Mouse (Mus musculus) cerebellum, adult 8-10 months (tissue): ENCODE measurements at regions not wholly inside any gene's neighbourhood (a gene's known extent, or its start where the extent isn't known, plus 50 kb on each side); places are given as distances from the start of the nearest gene placed in this dataset.
"Not testable (repeated sequence)": the region's sequence is repeated elsewhere in the genome, so short reads cannot be mapped to it uniquely, and the experiment has no call there.

Experiments used
- DNase-seq: peaks from one replicate; pipeline ENCODE4 v3.0.0; 2022

DNA sequence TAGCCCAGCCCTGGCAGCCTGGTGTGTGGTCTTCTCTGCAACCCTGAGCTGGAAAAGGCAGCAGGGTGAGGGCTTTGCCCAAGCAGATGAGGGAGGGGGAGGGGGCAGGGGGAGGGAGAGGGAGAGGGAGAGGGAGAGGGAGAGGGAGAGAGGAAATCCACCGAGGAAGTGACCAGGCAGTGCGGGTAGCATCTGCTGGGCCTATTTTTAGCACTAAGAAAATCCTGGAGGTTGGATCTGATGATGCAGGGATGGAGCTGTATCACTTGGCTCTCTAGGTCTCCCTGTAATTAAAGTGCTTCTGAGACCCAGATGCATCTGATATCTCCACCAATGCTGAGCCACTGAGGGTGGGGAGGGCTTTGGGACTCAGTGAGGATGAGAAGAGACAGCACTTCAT, 61.2 kb upstream of the Atxn1 start:
- DNase-seq = no peak

DNA sequence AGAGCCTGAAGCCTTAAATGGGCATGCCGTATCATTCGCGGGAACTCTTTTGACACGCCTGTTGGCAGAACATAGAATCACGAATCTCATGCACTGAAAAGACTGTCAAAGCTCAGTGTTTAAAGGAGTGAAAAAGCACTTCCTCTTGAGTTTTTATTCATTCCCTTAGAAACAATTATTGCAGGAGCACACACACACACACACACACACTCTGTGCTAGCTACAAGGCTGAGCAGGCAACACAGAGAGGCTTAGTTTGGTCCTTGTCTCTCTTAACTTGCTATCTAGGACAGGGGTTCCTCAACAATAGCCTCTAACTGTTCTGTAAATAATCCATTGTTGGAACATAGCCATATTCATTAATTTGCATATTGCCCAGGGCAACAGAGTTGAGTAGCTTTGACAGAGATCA, 58.8 kb upstream of the Atxn1 start:
- no peak for DNase-seq

DNA sequence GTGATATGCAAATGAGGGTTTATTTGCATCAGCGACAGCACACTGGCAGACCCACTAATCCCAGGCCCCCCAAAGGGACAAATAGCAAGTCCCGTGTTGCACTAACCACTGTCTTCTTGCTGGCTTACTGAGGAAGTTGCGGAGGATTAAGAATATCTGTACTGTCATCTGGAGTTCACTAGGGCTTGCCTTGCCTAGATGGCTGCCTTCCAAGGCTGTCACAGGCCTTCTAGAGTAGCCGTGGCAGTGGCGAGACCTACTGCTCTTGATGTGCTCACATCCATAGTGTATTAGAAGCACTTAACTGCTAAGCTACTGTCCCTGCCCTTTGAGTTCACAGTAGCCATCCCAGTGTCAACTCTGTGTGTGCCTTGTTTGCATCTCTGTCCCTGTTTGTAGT, 58.4 kb upstream of the Atxn1 start:
- DNase-seq = no peak

DNA sequence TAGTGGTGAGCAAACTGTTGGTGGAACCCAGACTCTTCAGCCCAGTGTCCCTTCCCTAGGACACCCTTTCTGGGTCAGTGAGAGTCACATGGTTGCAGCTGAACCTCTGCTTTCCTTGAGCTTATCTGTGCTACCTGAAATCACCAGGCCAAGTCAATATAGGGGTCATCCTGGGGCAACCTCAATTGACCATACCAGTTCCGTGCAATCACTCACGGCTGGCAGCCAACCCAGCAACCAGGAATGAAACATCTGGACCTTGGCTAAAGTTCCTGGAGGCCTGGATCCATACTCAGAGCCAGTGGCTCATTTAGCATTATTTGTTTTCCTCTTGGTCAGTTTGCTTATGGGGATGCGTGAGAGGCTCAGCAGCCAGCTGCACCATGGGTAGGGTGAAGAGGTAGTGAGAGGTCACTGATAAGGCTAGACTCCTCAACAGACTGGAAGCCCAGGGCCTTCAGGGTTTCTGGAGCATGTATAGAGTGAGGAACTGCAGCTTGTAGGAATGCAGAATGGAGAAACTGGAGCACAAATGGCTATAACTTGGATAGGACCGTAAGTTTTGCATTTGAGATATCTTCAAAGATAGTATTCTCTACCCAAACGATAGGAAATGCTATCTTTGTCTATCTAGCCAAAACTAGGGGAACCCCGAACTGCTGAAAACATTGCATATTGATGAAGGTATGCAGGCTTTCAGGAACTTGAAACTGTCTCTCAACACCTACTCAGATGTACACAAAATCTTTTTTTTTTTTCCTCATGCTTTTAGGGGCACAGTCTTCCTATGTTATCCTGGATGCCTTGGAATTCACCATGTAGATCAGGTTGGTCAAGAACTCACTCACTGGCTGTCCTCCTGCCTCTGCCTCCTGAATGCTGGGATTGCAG, 56.4 kb upstream of the Atxn1 start:
- DNase-seq = no peak

DNA sequence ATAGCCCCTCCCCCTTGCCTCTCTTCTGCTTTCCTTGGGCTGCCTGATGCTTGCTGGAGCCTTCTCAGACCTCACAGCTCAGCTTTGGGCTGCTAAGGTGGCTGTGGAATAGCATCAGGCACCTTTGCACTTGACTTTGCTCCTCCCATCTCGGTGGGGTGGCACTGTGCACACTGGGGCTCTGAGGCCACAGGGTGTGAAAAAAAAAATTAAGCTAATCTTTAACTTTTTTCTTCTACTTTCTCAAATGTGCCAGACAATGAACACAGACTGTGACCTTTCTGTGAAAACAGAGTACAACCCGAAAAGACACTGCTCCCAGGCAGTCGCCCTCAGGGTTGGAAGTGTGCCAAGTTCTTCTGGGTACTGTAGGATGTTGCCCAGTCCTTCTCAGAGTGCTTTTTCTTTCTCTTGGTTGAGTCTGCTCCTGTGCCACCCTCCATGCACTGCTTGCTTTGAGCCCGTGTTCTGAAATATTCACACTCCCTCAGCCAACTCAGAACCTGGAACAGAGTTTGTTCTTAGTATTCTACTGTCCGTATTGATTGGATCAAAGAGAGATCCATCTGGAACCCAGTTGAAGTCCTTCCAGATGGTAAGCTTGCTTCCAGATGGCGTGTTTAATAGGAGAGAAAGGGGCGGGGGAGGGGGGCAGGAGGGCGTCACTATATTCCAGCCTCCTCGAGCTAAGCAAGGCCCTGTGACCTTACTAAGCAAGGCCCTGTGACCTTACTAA, 54.8 kb upstream of the Atxn1 start:
- DNase-seq = peak; percentile 46

DNA sequence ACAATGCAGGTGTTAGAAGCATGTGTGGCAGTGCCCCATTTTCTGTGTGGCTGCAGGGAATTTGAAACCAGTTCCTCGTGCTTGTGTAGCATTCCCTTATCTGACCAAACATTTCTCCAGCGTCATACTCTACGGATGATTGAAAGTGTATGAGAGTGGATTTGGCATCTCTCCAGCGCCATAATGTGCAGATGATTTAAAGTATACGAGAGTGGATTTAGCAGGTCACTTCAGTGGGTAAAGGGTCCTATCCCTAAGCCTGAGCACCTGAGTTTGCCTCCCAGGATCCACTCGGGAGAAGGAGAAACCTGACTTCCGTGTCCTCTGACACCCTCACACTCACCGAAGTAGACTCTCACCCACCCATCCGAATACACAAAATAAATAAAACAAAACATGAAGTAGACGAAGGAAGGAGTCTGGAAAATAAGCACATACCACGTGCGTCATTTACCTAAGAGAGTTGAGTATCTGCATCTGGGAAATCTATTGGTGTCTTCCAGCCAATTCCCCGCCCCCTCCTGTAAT, 54.2 kb upstream of the Atxn1 start:
- DNase-seq = no peak

DNA sequence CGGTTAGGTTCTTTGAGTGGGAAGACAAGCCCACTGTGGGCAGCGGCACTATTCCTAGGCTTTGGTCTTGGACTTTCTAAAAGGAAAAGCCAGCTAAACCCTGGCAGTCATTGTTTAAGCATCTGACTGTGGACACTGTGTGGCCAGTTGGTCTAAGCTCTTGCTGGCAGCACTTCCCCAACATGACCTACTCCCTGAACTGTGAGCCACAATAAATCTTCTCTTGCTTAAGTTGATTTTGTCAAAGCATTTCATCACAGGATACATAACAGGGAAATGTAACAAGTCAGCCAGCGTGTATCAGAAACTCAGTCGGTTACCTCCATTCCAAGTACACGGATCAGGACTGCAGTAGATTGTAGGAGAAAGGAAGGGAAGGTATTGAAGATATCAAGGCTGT, 52.9 kb upstream of the Atxn1 start:
- no peak for DNase-seq

DNA sequence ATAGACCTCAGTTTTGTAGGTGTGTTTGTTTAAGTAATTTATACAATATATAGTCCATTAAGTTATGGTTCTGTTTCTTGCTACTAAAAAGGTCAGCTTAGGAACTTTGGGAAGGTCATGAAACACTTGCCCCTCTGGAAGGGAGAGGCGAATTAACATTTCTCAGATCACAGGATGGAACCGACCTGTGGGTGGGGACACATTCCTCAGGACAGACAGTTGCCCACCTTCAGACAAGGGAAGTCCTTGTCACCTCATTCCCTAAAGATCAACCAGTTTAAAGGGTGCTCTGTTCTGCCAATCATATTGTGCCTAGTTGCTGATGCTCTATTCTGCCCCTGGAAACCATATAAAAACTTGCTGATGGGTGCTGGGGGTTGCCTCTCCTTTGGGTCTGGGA, 52.2 kb upstream of the Atxn1 start:
- DNase-seq = not testable (repeated sequence)

DNA sequence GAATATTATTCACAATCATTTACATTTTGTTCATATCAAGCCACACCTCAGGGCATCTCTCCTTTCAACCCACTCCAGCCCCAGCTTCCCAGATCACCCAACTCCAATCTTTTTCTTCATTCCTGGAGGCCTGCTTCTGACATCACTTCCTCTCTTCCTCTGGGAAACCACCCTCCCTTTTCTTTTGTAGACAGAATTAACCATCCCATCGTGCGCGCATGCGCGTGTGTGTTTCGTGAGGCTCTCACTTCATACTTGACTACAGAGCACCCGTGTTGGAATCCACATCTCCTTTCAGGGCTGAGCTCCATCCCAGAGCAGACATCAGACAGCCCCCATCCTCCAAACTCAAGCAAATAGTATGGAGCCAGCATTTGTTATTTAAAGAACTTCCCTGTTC, 50.4 kb upstream of the Atxn1 start:
- DNase-seq = no peak

DNA sequence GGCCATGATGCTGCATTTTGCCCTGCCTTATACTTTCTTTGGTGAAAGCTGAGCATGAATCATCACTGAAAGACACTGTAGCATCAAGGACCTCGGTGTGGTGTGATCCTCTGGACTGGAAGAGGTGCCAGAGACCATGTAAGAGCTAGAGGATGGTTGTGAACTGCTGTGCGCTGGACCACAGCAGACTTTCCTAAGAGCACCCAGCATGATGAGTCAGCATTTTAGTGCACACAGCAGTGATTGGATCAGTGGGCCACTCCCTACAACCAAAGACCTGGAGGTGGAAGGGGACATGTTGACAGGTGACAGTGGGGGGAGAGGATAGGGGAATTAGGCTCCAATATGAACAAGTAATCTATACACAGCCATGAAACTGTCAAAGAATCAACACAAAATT, 49.8 kb upstream of the Atxn1 start:
- DNase-seq = no peak
